Mouse (Mus musculus): Measurements from ENCODE around the gene Pibf1. TPM values are rescaled to one million over a fixed set of nuclear protein-coding genes. Genes with fewer than 3 reads are reported as not detected.
A peak's percentile ranks its signal among the peaks of the same experiment; 100 is the strongest.

Gene Pibf1
- polyA plus RNA-seq, 1 experiment from 2014 or later: 7.6 TPM

- Histone ChIP-seq H3K4me1 (replicated peaks; ENCODE audit: control insufficient read depth, insufficient read depth) (no peaks in the 10 kb centered on the region), H3K9ac (ENCODE audit: low read length) (no peak overlapping the region), H3K9me3 (ENCODE audit: control insufficient read depth, low read length) (no peaks in the 10 kb centered on the region), H3K27me3 (ENCODE audit: control insufficient read depth, insufficient read depth, low read length) (no peaks in the 10 kb centered on the region), H3K27ac (replicated peaks) (no peak overlapping the region), H3K4me2 (replicated peaks; ENCODE audit: low read depth) (no peak overlapping the region), H3K4me3 (ENCODE audit: low read depth, low read length) (no peak overlapping the region), H3K36me3 (ENCODE audit: control insufficient read depth, insufficient read depth, low read length) (no peaks in the 10 kb centered on the region)
- TF ChIP-seq CTCF (IDR thresholded peaks at IDR 0.05; ENCODE audit: low read depth): no peak
- TF ChIP-seq EP300 (optimal IDR thresholded peaks at IDR 0.05): no peak
- 63% methylated on average over 12 of the region's 12 CpGs for WGBS
- ATAC-seq (ENCODE audit: low FRiP score, low TSS enrichment): no peak
- no peak for DNase-seq (ENCODE audit: low spot score)
Measured at GRCm38 (mm10) chr14:99278763-99279486, 179.7 kb downstream of the Pibf1 start.

- DNase-seq (ENCODE audit: low spot score) (no peak), ATAC-seq (ENCODE audit: low FRiP score, low TSS enrichment) (no peak)
- Histone ChIP-seq H3K9ac (ENCODE audit: low read length) (no peak overlapping the region), H3K9me3 (ENCODE audit: control insufficient read depth, low read length) (no peaks in the 10 kb centered on the region), H3K36me3 (ENCODE audit: control insufficient read depth, insufficient read depth, low read length) (no peaks in the 10 kb centered on the region), H3K4me3 (ENCODE audit: low read depth, low read length) (no peak overlapping the region), H3K4me1 (replicated peaks; ENCODE audit: control insufficient read depth, insufficient read depth) (no peaks in the 10 kb centered on the region), H3K27me3 (ENCODE audit: control insufficient read depth, insufficient read depth, low read length) (no peaks in the 10 kb centered on the region), H3K27ac (replicated peaks) (no peak overlapping the region), H3K4me2 (replicated peaks; ENCODE audit: low read depth) (no peak overlapping the region)
- 56% methylated on average over 5 of the region's 5 CpGs for WGBS
- TF ChIP-seq CTCF (IDR thresholded peaks at IDR 0.05; ENCODE audit: low read depth) (no peak), EP300 (optimal IDR thresholded peaks at IDR 0.05) (no peak)
Measured at GRCm38 (mm10) chr14:99280399-99280798, 181.2 kb downstream of the Pibf1 start.

- H3K9me3 ChIP-seq (ENCODE audit: control insufficient read depth, low read length): no peaks in the 10 kb centered on the region
- 69% methylated on average over 5 of the region's 5 CpGs for WGBS
- no peak overlapping the region for H3K27ac ChIP-seq (replicated peaks)
- no peaks in the 10 kb centered on the region for H3K4me1 ChIP-seq (replicated peaks; ENCODE audit: control insufficient read depth, insufficient read depth)
- no peak overlapping the region for H3K4me2 ChIP-seq (replicated peaks; ENCODE audit: low read depth)
- H3K27me3 ChIP-seq (ENCODE audit: control insufficient read depth, insufficient read depth, low read length): no peaks in the 10 kb centered on the region
- H3K9ac ChIP-seq (ENCODE audit: low read length): no peak overlapping the region
- no peaks in the 10 kb centered on the region for H3K36me3 ChIP-seq (ENCODE audit: control insufficient read depth, insufficient read depth, low read length)
- TF ChIP-seq EP300 (optimal IDR thresholded peaks at IDR 0.05) (no peak), CTCF (IDR thresholded peaks at IDR 0.05; ENCODE audit: low read depth) (no peak)
- ATAC-seq (ENCODE audit: low FRiP score, low TSS enrichment) (peak; percentile 58; the same call in 1 of the 2 replicates), DNase-seq (ENCODE audit: low spot score) (no peak)
- H3K4me3 ChIP-seq (ENCODE audit: low read depth, low read length): no peak overlapping the region
Measured at GRCm38 (mm10) chr14:99280825-99281433, 181.7 kb downstream of the Pibf1 start.

DNA sequence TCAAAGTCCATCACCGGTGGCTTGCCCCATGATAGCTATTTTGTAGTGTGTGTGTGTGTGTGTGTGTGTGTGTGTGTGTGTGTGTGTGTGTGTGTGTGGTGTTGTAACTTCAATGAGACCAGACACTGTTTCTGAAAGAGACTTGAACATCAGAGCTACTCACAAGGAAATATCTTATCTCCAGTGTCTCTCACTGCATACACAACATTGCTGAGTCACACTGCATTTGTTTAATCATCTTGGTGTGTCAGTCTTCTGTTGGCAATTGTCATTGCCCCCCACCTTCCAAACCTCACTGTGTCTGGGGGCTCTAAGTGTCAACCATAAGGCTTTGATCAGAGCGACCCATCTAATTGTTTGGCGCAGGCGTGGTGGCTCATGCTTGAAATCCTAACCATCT is 186.3 kb downstream of the Pibf1 start:
- no peak overlapping the region for H3K9ac ChIP-seq (ENCODE audit: low read length)
- TF ChIP-seq EP300 (optimal IDR thresholded peaks at IDR 0.05): no peak
- no peak for TF ChIP-seq CTCF (IDR thresholded peaks at IDR 0.05; ENCODE audit: low read depth)
- no peaks in the 10 kb centered on the region for H3K27me3 ChIP-seq (ENCODE audit: control insufficient read depth, insufficient read depth, low read length)
- no peaks in the 10 kb centered on the region for H3K9me3 ChIP-seq (ENCODE audit: control insufficient read depth, low read length)
- no peaks in the 10 kb centered on the region for H3K36me3 ChIP-seq (ENCODE audit: control insufficient read depth, insufficient read depth, low read length)
- no peak for DNase-seq (ENCODE audit: low spot score)
- no peak overlapping the region for H3K4me3 ChIP-seq (ENCODE audit: low read depth, low read length)
- WGBS: 95% methylated on average over 4 of the region's 4 CpGs
- ATAC-seq (ENCODE audit: low FRiP score, low TSS enrichment): no peak
- no peak overlapping the region for H3K27ac ChIP-seq (replicated peaks)
- H3K4me1 ChIP-seq (replicated peaks; ENCODE audit: control insufficient read depth, insufficient read depth): no peaks in the 10 kb centered on the region
- no peak overlapping the region for H3K4me2 ChIP-seq (replicated peaks; ENCODE audit: low read depth)

GRCm38 (mm10) chr14:99292176-99292575 is 193.0 kb downstream of the Pibf1 start:
- H3K36me3 ChIP-seq (ENCODE audit: control insufficient read depth, insufficient read depth, low read length): no peaks in the 10 kb centered on the region
- no peaks in the 10 kb centered on the region for H3K4me1 ChIP-seq (replicated peaks; ENCODE audit: control insufficient read depth, insufficient read depth)
- ATAC-seq (ENCODE audit: low FRiP score, low TSS enrichment): no peak
- no peak overlapping the region for H3K27ac ChIP-seq (replicated peaks)
- H3K9me3 ChIP-seq (ENCODE audit: control insufficient read depth, low read length): no peaks in the 10 kb centered on the region
- H3K9ac ChIP-seq (ENCODE audit: low read length): no peak overlapping the region
- no peak overlapping the region for H3K4me2 ChIP-seq (replicated peaks; ENCODE audit: low read depth)
- DNase-seq (ENCODE audit: low spot score): no peak
- TF ChIP-seq EP300 (optimal IDR thresholded peaks at IDR 0.05): no peak
- TF ChIP-seq CTCF (IDR thresholded peaks at IDR 0.05; ENCODE audit: low read depth): no peak
- no peaks in the 10 kb centered on the region for H3K27me3 ChIP-seq (ENCODE audit: control insufficient read depth, insufficient read depth, low read length)
- 94% methylated on average over 5 of the region's 5 CpGs for WGBS
- no peak overlapping the region for H3K4me3 ChIP-seq (ENCODE audit: low read depth, low read length)

DNA sequence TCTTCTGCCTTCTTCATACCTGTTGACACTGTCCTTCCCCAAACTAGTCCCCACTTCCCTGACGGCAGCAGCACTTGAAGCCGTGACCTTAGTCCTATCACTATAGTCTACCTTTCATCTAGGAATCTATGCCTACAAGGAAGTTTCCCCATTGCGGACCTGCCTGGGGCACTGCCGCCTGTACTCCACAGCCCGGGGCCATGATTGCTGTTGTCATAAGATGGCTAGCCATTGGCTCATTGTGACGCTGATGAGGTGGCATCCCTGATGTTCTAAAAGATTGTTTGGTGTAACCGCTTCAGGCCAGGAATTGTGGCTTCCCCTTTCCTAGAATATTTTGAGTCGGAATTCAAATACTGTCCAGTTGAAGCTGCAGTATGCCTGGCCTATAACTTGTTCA is 195.2 kb downstream of the Pibf1 start:
- H3K4me2 ChIP-seq (replicated peaks; ENCODE audit: low read depth): no peak overlapping the region
- WGBS: 91% methylated on average over 8 of the region's 8 CpGs

More for the DNA sequence above, 195.2 kb downstream of the Pibf1 start:
- DNase-seq (ENCODE audit: low spot score): no peak
- no peak overlapping the region for H3K9ac ChIP-seq (ENCODE audit: low read length)
- TF ChIP-seq EP300 (optimal IDR thresholded peaks at IDR 0.05) (no peak), CTCF (IDR thresholded peaks at IDR 0.05; ENCODE audit: low read depth) (no peak)
- no peaks in the 10 kb centered on the region for H3K4me1 ChIP-seq (replicated peaks; ENCODE audit: control insufficient read depth, insufficient read depth)
- no peak overlapping the region for H3K27ac ChIP-seq (replicated peaks)
- H3K36me3 ChIP-seq (ENCODE audit: control insufficient read depth, insufficient read depth, low read length): no peaks in the 10 kb centered on the region
- no peak overlapping the region for H3K4me3 ChIP-seq (ENCODE audit: low read depth, low read length)
- ATAC-seq (ENCODE audit: low FRiP score, low TSS enrichment): no peak
- no peaks in the 10 kb centered on the region for H3K9me3 ChIP-seq (ENCODE audit: control insufficient read depth, low read length)
- H3K27me3 ChIP-seq (ENCODE audit: control insufficient read depth, insufficient read depth, low read length): no peaks in the 10 kb centered on the region
